ENCODE assay signal across 19 mouse cellular contexts in genomic region chr2:104501091-104501490, GRCm38 (mm10). TPM values are rescaled to one million over a fixed set of nuclear protein-coding genes. Genes with fewer than 3 reads are reported as not detected.
DNase-seq lines count a peak whose midpoint lies in the region; ATAC-seq and TF ChIP-seq lines count a peak whose summit lies in the region.
"Had no signal": no experiment of that assay in that cellular context is flagged by ENCODE, and none has a peak within 500 bp of the region (broad histone marks: within the 10 kb centered on the region; RNA-seq: fewer than 3 reads in every experiment).

No protein-coding gene starts in this region.

- H3K4me3 ChIP-seq in myocyte, result no peak overlapping the region
- no peak overlapping the region for H3K4me3 ChIP-seq in gastrocnemius, adult 2 months
- H3K4me3 ChIP-seq: embryonic facial prominence, embryonic 13.5 days; embryonic facial prominence, embryonic 15.5 days; forebrain, embryonic 13.5 days; forebrain, embryonic 15.5 days had no signal

- no peak overlapping the region for H3ac ChIP-seq in myocyte (ENCODE audit: control insufficient read depth, insufficient read length)

- TF ChIP-seq CTCF in gastrocnemius, adult 2 months (IDR thresholded peaks at IDR 0.05), result no peak

- intact Hi-C loops in gastrocnemius, adult 2 months (cut with DNase I), result no loop called here

- H3K79me2 ChIP-seq in myocyte (ENCODE audit: control insufficient read depth, insufficient read depth), result no peaks in the 10 kb centered on the region

- no peak overlapping the region for H3K27ac ChIP-seq in gastrocnemius, adult 2 months
- H3K27ac ChIP-seq: embryonic facial prominence, embryonic 13.5 days; embryonic facial prominence, embryonic 15.5 days; forebrain, embryonic 13.5 days; forebrain, embryonic 15.5 days had no signal

- H3K4me2 ChIP-seq in myocyte (ENCODE audit: low read depth), result no peak overlapping the region
- H3K4me2 ChIP-seq: embryonic facial prominence, embryonic 13.5 days; embryonic facial prominence, embryonic 15.5 days; forebrain, embryonic 13.5 days; forebrain, embryonic 15.5 days had no signal

- H3K27me3 ChIP-seq in myocyte (ENCODE audit: control insufficient read depth, insufficient read depth, insufficient read length), result no peaks in the 10 kb centered on the region
- H3K27me3 ChIP-seq: embryonic facial prominence, embryonic 13.5 days; embryonic facial prominence, embryonic 15.5 days; forebrain, embryonic 15.5 days had no signal

- peak; percentile 14 for DNase-seq in right cerebral cortex, adult 18-20 months
- no peak for DNase-seq in right cerebral cortex, postnatal 25 days
- no peak for DNase-seq in gastrocnemius, adult 2 months
- DNase-seq: adrenal gland, adult 2 months; adrenal gland, postnatal 10 days; adrenal gland, postnatal 25 days; cerebellum, adult 11-12 months; cerebellum, adult 2 months; cerebellum, adult 9-10 months; cerebellum, postnatal 10 days; cerebellum, postnatal 25 days; embryo, embryonic 11 days; forebrain, postnatal 0 days had no signal

- no peak for TF ChIP-seq POLR2A in myocyte (IDR thresholded peaks at IDR 0.05; ENCODE audit: insufficient read length, low read depth)

- ATAC-seq in erythroblast, adult 5-6 weeks (replicated peaks; ENCODE audit: low FRiP score, poor library complexity, severe bottlenecking), result no peak
- ATAC-seq: forebrain, embryonic 13.5 days; forebrain, embryonic 15.5 days; forebrain, postnatal 0 days had no signal

- no peaks in the 10 kb centered on the region for H3K36me3 ChIP-seq in myocyte (ENCODE audit: control insufficient read depth, insufficient read depth)
- H3K36me3 ChIP-seq: embryonic facial prominence, embryonic 13.5 days; embryonic facial prominence, embryonic 15.5 days; forebrain, embryonic 15.5 days had no signal

TF ChIP-seq in myocyte, 11 proteins besides CTCF, POLR2A, EP300 and RAD21:
- TF ChIP-seq MYOD1 (IDR thresholded peaks at IDR 0.05; ENCODE audit: control insufficient read depth in 1 of 3, insufficient read length in 2 of 3, low read depth in 2 of 3) (peak in 2 of 3 experiments; percentile 53 to 70), E2F4 (IDR thresholded peaks at IDR 0.05; ENCODE audit: insufficient read depth) (no peak), POLR2AphosphoS2 (IDR thresholded peaks at IDR 0.05; ENCODE audit: insufficient read length, low read depth) (no peak), CEBPB (IDR thresholded peaks at IDR 0.05; ENCODE audit: insufficient read depth, poor library complexity, severe bottlenecking) (no peak), MYOG (IDR thresholded peaks at IDR 0.05; ENCODE audit: control insufficient read depth in 1 of 3, insufficient read depth in 1 of 3, insufficient read length in 2 of 3, low read depth in 2 of 3) (peak in 2 of 3 experiments; percentile 30 to 63), REST (IDR thresholded peaks at IDR 0.05; ENCODE audit: insufficient read depth, insufficient read length) (no peak)

RNA-seq across cellular contexts. Expression of gene Hipk3, which starts 6.8 kb away (rescaled TPM):
- 14.3 TPM for polyA plus RNA-seq in myocyte (2012; fragmentation: generic; extraction: Trizol)
- 100 to 1,000 TPM; 228 to 267 TPM for total RNA-seq in gastrocnemius, adult 2 months (2021)
- 19.9 and 23.4 TPM in 2 replicates for total RNA-seq in erythroblast, adult 5-6 weeks (2015; ENCODE audit: low replicate concordance)
- total RNA-seq in erythroblast, adult 5-6 weeks (2017; ENCODE audit: low replicate concordance), result 12.8 and 14.1 TPM in 2 replicates

Comparison
In these comparisons a context has a peak if more than half of its experiments do, and no peak if none do; other contexts are left out.
1. RNA of gene Hipk3, which starts 6.8 kb away (total RNA-seq): 228 to 267 TPM in gastrocnemius, adult 2 months; 12.8 to 23.4 TPM in erythroblast, adult 5-6 weeks; every median in the first group is over 4 times any median in the second.